Mouse (Mus musculus) forebrain, embryonic 10.5 days (tissue): ENCODE data around the gene Gtf3c2. TPM values are rescaled to one million over a fixed set of nuclear protein-coding genes. Genes with fewer than 3 reads are reported as not detected.
A peak's percentile ranks its signal among the peaks of the same experiment; 100 is the strongest.

ENCODE experiments used
- DNase-seq: peaks from one replicate; pipeline ENCODE4 v3.0.0-alpha.2; 2017; ENCODE audit warnings: low spot score; ENCODE audit errors: extremely low spot score
- H3K27ac ChIP-seq: fragments of 300-500 bp; sonication (generic); 2 replicates; pipeline ENCODE4 v1.5.1; 2016; ENCODE audit warnings: mild to moderate bottlenecking
- H3K27me3 ChIP-seq: fragments of 300-500 bp; sonication (generic); 2 replicates; pipeline ENCODE4 v1.6.1; 2016; ENCODE audit warnings: mild to moderate bottlenecking; ENCODE audit not compliant: poor library complexity, severe bottlenecking
- H3K36me3 ChIP-seq: fragments of 300-500 bp; sonication (generic); replicated peaks from 2 replicates; pipeline ENCODE4 v1.6.1; 2016; ENCODE audit warnings: mild to moderate bottlenecking, moderate library complexity
- H3K4me1 ChIP-seq: fragments of 300-500 bp; sonication (generic); 2 replicates; pipeline ENCODE4 v1.6.1; 2016
- H3K4me3 ChIP-seq: fragments of 300-500 bp; sonication (generic); 2 replicates; pipeline ENCODE4 v1.5.1; 2016; ENCODE audit warnings: mild to moderate bottlenecking, moderate library complexity
- H3K9me3 ChIP-seq: fragments of 300-500 bp; sonication (generic); 2 replicates; pipeline ENCODE4 v1.6.1; 2016; ENCODE audit warnings: mild to moderate bottlenecking, moderate library complexity
- WGBS: fragments of 180-500 bp; shearing (Covaris S2); methylation state at CpG from one replicate; pipeline ENCODE4 v1.1.7; 2016; 5-methylcytosine and 5-hydroxymethylcytosine counted together
- polyA plus RNA-seq: library from polyadenylated mRNA; unstranded; fragments of >200 nt; fragmentation: Nextera tagmentation; extraction: Ambion mirVana; gene quantifications from 2 replicates; pipeline ENCODE4 v1.2.1, GENCODE M21; 2016

Gtf3c2 gene
- polyA plus RNA-seq, 1 experiment from 2014 or later, result 136 TPM

DNA sequence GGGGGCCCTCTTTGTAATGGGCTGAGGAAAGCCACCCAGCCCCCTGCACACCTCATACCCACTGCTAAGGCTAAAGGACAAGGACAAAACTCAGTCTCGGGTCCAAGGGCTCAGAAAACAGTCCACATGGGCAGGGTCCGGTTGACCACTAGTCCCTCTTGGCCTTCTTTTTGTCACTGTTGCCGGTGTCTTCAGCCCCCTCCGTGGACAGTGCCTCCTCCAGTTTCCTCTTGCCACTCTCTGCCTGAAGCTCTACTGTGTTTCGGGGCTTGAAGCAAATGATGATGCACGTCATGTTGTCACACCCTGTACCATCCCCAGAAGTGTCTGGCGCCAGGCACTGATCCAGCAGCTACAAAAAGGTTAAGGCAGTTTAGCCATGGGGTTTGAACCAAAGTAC lies 23.0 kb upstream of the Gtf3c2 start:
- Histone ChIP-seq H3K4me3 (peak overlapping the region; percentile 85), H3K27ac (peak overlapping the region; percentile 96), H3K36me3 (peaks cover 83% of the 10 kb centered on the region), H3K27me3 (no peaks in the 10 kb centered on the region), H3K4me1 (peaks cover 23% of the 10 kb centered on the region), H3K9me3 (peaks cover 6% of the 10 kb centered on the region)
- no peak for DNase-seq
- WGBS, result 83% methylated on average over 7 of the region's 7 CpGs

DNA sequence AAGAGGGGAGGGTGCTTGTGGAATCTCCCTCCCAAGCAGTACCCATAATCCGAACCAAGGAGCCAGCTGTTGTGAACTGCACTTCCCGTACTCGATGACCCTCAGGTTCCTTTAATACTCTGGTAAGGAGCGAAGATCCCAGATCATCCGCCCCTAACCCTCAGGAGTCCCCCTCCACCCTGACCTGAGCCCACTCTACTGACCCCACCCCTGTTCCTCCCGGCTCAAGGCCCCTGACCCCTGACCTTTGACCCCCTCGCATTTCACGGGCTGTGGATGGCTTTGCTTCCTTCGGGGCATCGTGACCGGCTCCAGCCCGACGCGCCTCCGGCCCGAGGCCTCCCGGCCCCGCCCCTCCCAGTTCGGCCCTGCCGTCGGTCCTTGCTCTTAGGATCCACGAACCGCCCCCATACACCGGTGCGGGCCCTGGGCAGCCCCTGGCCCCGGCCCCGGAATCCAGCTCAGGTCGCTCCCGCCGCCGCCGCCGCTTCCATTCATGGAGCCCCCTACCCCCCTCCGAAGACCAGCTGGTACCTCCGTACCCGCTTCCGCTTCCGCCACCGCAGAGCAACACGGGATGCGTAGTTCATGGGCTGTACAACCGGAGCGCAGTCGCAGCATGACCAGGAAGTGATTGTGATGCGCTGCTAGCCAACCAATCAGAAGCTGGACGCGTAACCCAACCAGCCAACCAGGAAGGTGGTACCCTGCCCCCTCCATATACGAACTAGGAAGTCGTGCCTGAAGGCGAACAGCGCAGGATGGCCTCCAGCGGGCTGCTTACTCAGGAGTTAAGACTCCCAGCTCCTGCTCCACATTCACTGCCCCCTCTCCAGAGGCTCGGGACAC lies 22.0 kb upstream of the Gtf3c2 start, which contains the start of gene Zfp513:
TSS of gene Zfp513 (minus strand) at position 562 of the 849 bp plus-strand sequence.
- Histone ChIP-seq H3K4me1 (peaks cover 23% of the 10 kb centered on the region), H3K27ac (peak within 1 kb of the TSS; percentile 96), H3K36me3 (peaks cover 83% of the 10 kb centered on the region), H3K27me3 (no peaks in the 10 kb centered on the region), H3K4me3 (peak within 1 kb of the TSS; percentile 85), H3K9me3 (peaks cover 6% of the 10 kb centered on the region)
- DNase-seq, result peak; percentile 98
- under 1% methylated on average over 53 of the region's 53 CpGs for WGBS

DNA sequence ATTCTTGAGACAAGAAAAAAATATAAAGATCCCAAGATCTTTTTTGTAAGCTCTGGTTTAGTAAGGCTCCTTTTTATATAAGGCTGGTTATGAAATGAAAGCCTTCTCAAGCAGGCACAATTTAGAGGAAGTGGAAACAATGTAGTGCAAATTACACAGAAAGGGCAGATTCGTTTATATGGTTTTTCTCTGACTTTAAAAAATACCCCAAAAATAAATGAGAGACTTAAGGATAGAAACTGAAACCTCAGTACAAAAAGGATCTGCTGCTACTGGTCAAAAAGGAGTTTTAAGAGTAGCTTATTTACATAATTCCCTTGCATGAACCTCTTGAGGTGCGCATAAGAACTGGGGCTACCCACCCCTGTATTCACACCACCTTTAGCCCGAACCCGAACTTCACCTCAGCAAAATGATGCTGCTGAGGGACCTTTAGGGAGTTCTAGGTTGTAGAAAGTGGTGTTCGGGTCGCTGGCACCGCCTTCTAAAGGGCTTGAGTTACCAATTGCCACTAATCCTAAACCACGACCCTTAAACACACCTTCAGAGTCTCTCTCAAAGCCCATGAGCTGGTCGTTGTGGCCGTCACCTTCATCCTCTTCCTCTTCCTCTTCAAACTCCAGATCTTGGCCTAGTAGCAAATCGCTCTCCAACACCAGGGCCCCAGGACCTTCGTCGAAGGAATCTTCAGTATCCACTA lies 21.2 kb upstream of the Gtf3c2 start:
- Histone ChIP-seq H3K27me3 (no peaks in the 10 kb centered on the region), H3K4me3 (peak overlapping the region; percentile 85), H3K36me3 (peaks cover 85% of the 10 kb centered on the region), H3K27ac (peak overlapping the region; percentile 96), H3K4me1 (peaks cover 23% of the 10 kb centered on the region), H3K9me3 (peaks cover 6% of the 10 kb centered on the region)
- DNase-seq, result no peak
- 23% methylated on average over 13 of the region's 13 CpGs for WGBS

DNA sequence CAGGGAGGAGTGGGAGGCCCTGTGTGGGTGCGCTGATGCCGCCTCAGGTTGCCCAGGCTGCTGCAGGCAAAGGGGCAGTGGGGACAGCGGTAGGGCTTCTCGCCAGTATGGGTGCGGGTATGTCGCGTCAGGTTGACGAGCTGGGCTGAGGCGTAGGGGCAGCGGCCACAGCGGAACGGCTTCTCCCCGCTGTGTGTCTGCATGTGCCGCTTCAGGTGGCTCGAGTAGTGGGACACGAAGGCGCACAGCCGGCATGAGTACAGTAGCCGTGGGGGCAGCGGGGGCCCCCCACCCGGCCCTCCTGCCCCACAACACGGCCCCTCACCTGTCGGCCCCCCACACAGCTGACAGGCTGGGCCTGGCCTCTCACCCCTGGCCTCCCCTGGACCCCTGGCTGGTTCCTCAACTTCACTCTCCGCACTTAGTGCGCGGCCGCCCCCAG lies 20.4 kb upstream of the Gtf3c2 start:
- 90% methylated on average over 27 of the region's 27 CpGs for WGBS
- Histone ChIP-seq H3K9me3 (peaks cover 6% of the 10 kb centered on the region), H3K36me3 (peaks cover 85% of the 10 kb centered on the region), H3K4me3 (peak overlapping the region; percentile 85), H3K4me1 (peaks cover 23% of the 10 kb centered on the region), H3K27me3 (no peaks in the 10 kb centered on the region), H3K27ac (no peak overlapping the region)
- DNase-seq, result peak; percentile 34

DNA sequence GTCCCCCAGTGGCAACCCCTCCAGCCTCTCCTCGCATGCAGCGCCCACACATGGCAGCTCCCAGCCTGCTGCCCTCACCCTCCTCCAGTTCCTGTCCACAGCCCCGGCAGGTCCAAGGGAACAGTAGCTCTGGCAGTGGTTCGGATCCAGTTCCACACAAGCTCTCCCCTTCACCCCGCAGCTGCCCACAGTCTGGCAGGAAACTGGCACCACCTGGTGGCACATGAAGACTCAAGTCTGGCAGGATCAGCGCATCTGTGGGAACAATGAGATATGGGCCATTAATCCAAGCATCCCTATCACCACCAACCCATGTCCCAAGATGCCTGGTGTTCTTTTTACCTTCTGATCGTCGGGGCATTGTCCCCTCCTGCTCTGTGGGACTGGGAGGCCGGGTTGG lies 19.9 kb upstream of the Gtf3c2 start:
- Histone ChIP-seq H3K27me3 (no peaks in the 10 kb centered on the region), H3K4me3 (peak overlapping the region; percentile 85), H3K36me3 (peaks cover 85% of the 10 kb centered on the region), H3K27ac (no peak overlapping the region), H3K9me3 (peaks cover 6% of the 10 kb centered on the region), H3K4me1 (peaks cover 23% of the 10 kb centered on the region)
- no peak for DNase-seq
- WGBS, result 91% methylated on average over 9 of the region's 9 CpGs

DNA sequence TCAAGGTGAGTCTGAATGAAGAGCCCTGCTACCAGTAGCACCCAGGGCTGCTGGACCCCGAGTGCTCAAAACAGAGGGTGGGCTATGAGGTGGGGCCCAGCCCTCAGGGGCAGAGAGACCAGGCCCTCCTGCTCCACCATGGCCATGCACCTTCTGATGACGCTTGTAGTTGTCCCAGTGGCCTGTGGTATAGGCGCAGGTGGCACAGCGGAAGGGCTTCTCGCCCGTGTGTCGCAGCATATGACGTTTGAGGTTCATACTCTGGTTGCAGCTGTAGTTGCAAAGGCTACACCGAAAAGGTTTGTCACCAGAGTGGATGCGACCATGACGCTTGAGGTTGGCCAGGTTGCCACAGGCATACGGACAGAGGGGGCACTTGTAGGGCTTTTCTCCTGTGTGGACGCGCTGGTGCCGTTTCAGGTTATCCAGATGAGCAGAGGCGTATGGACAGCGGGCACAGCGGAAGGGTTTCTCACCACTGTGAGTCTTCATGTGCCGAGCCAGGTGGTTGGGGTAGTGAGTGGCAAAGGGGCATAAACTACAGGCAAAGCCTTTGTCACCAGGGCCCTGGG lies 19.5 kb upstream of the Gtf3c2 start:
- Histone ChIP-seq H3K4me3 (peak overlapping the region; percentile 85; the same call in 1 of the 2 replicates), H3K27ac (no peak overlapping the region), H3K9me3 (peaks cover 6% of the 10 kb centered on the region), H3K36me3 (peaks cover 85% of the 10 kb centered on the region), H3K27me3 (no peaks in the 10 kb centered on the region), H3K4me1 (peaks cover 27% of the 10 kb centered on the region)
- no peak for DNase-seq
- 95% methylated on average over 19 of the region's 19 CpGs for WGBS

DNA sequence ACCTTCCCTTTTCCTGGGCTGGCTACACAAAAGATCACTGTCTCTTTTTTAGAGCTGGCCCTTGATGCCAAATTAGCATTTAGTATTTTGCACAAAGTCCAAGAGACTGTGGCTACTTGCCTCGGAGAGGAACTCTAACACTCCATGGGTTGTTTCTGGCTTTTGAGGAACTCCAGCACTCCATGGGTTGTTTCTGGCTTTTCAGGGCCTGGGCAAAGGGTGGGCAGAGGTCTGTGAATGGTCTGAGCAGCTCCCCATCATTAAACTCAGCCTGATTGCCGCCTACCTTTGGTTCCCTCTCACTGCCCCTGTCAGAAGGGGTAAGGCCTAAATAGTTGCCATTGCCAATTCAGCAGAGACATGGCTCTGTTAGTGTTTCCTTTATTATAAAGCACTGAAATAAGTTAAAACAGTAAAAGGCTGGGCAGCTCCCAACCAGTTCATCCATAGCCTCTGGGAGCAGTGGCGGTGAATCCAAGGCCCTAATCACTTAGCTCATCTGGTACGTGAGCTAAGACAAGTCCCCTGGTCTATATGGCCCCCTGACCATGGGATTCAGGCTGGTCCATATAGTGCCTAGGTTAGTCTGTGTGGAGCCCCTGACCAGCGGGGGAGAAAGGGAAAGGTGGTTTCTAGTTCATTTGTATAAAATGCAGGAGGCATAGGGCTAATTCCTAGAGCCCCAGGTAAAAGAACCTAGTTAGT lies 18.8 kb upstream of the Gtf3c2 start:
- WGBS, result 87% methylated on average over 5 of the region's 5 CpGs
- Histone ChIP-seq H3K36me3 (peaks cover 81% of the 10 kb centered on the region), H3K4me1 (peaks cover 33% of the 10 kb centered on the region), H3K27ac (no peak overlapping the region), H3K9me3 (peaks cover 6% of the 10 kb centered on the region), H3K27me3 (no peaks in the 10 kb centered on the region), H3K4me3 (0 out of 2 replicates have a peak overlapping the region, but pooled peaks have one; percentile 1)
- DNase-seq, result no peak

DNA sequence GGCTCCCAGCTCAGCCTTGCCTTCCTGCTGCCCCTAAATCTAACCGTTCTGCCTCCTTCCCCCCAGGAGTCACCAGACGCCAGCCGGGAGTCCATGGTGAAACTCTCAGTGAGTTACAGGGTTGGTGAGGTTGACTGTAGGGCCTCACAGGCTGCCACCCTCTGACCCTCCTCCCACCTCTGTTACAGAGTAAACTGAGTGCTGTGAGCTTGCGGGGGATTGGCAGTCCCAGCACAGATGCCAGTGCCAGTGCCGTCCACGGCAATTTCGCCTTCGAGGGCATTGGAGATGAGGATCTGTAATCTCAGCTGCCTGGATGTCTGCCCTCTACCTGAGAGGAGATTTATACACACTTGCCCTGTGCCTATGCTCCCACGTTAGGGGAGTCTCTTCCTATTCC lies 18.2 kb upstream of the Gtf3c2 start:
- 89% methylated on average over 9 of the region's 9 CpGs for WGBS
- H3K4me3 ChIP-seq, result 0 out of 2 replicates have a peak overlapping the region, but pooled peaks have one; percentile 1
- H3K9me3 ChIP-seq, result peaks cover 6% of the 10 kb centered on the region
- H3K27ac ChIP-seq, result no peak overlapping the region
- peaks cover 75% of the 10 kb centered on the region for H3K36me3 ChIP-seq
- H3K27me3 ChIP-seq, result no peaks in the 10 kb centered on the region
- H3K4me1 ChIP-seq, result peaks cover 35% of the 10 kb centered on the region
- DNase-seq, result no peak

DNA sequence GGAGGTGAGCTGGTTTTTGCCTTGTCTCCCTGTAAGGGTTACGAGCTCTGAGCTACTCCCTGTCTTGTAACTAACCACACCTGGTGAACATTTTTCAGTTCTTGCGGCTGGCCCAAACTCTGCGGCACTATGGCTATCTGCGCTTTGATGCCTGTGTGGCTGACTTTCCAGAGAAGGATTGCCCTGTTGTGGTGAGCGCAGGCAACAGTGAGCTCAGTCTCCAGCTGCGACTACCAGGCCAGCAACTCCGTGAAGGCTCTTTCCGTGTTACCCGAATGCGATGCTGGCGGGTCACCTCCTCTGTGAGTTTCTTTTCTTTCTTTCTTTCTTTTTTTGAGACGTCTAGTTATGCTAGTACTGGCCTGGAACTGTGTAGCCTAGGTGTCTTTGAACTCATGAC lies 17.1 kb upstream of the Gtf3c2 start:
- H3K36me3 ChIP-seq, result peaks cover 66% of the 10 kb centered on the region
- 93% methylated on average over 12 of the region's 12 CpGs for WGBS

DNA sequence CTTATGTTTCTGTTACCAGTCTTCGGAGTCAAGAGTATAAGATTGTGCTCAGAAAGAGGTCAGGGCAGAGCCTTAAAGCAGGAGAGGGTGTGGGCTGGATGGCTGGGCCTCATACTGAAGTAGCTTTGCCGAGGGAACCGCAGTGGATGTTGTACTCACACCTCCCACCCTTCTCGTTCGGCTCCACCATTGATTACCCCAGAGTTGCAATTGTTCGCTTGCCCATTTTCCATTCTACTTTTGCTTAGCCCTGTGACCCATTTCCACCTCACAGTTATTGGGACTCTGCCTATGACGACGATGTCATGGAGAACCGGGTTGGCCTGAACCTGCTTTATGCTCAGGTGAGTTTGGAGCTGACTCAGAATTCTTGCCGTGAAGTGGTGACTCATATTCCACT lies 16.3 kb upstream of the Gtf3c2 start:
- Histone ChIP-seq H3K9me3 (peaks cover 6% of the 10 kb centered on the region), H3K27me3 (no peaks in the 10 kb centered on the region), H3K36me3 (peaks cover 70% of the 10 kb centered on the region), H3K4me3 (no peak overlapping the region), H3K4me1 (peaks cover 36% of the 10 kb centered on the region), H3K27ac (no peak overlapping the region)
- no peak for DNase-seq
- 96% methylated on average over 10 of the region's 10 CpGs for WGBS

More for the DNA sequence above, 17.1 kb upstream of the Gtf3c2 start:
- no peaks in the 10 kb centered on the region for H3K27me3 ChIP-seq
- peaks cover 6% of the 10 kb centered on the region for H3K9me3 ChIP-seq
- H3K27ac ChIP-seq, result no peak overlapping the region
- no peak overlapping the region for H3K4me3 ChIP-seq
- DNase-seq, result no peak
- H3K4me1 ChIP-seq, result peaks cover 31% of the 10 kb centered on the region

DNA sequence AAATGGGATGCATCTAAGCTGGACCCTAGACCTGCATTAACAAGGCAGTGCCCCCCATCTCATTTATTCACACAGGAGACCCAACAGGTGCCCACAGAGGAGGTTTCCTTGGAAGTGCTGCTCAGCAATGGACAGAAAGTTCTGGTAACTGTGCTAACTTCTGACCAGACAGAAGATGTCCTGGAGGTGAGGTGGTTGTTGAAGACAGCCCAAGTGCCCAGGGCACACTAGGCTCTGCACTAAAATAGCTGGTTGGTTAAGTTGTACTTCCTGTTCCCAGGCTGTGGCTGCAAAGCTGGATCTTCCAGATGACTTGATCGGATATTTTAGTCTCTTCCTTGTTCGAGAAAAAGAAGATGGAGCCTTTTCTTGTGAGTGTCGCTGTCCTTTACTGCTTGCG lies 15.7 kb upstream of the Gtf3c2 start:
- Histone ChIP-seq H3K36me3 (peaks cover 74% of the 10 kb centered on the region), H3K4me3 (no peak overlapping the region), H3K27me3 (no peaks in the 10 kb centered on the region), H3K9me3 (peaks cover 6% of the 10 kb centered on the region), H3K4me1 (peaks cover 31% of the 10 kb centered on the region), H3K27ac (no peak overlapping the region)
- no peak for DNase-seq
- 89% methylated on average over 4 of the region's 4 CpGs for WGBS
